In the genomic region with DNA sequence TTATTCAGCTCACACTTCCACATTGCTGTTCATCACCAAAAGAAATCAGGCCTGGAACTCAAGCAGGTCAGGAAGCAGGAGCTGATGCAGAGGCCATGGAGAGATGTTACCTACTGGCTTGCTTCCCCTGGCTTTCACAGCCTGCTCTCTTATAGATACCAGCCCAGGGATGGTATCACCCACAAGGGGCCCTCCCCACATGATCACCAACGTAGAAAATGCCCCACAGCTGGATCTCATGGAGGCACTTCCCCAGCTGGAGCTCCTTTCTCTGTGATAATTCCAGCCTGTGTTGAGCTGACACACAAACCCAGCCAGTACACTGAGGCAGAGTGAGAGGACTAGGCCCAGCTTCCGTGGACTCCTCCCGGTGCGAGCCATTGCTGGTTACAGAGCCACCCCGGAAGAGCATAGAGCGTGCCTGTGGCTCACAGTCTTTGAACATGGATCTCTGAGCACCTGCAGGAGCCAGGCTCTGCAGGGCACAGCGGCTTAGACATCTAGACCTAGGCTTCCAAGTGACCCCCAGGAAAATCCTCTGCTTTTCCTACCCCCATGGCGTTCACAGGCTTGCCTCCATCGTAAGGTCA, we compare ENCODE assay signal across 9 mouse cellular contexts. TPM values are rescaled to one million over a fixed set of nuclear protein-coding genes. Genes with fewer than 3 reads are reported as not detected.
A peak's percentile ranks its signal among the peaks of the same experiment; 100 is the strongest.
DNase-seq lines count a peak whose midpoint lies in the region; ATAC-seq and TF ChIP-seq lines count a peak whose summit lies in the region.
"Had no signal": no experiment of that assay in that cellular context is flagged by ENCODE, and none has a peak within 500 bp of the region (broad histone marks: within the 10 kb centered on the region; RNA-seq: fewer than 3 reads in every experiment).

No protein-coding gene starts in this region.

- 92% methylated on average over 9 of the region's 9 CpGs for WGBS in forebrain, embryonic 10.5 days
- WGBS in forebrain, embryonic 13.5 days: 90% methylated on average over 9 of the region's 9 CpGs
- WGBS in liver, adult 2 months: 76% methylated on average over 9 of the region's 9 CpGs
- WGBS in intestine, embryonic 15.5 days: 79% methylated on average over 9 of the region's 9 CpGs
- WGBS in olfactory bulb, adult 2 months: 85% methylated on average over 9 of the region's 9 CpGs

- H3K4me1 ChIP-seq in forebrain, embryonic 10.5 days: 0 out of 2 replicates have a peak, but pooled peaks cover 3% of the 10 kb centered on the region
- no peaks in the 10 kb centered on the region for H3K4me1 ChIP-seq in forebrain, embryonic 13.5 days
- peaks cover 49% of the 10 kb centered on the region for H3K4me1 ChIP-seq in liver, adult 2 months (ENCODE audit: control insufficient read depth, insufficient read depth, low read length)
- 0 out of 2 replicates have a peak, but pooled peaks cover 2% of the 10 kb centered on the region for H3K4me1 ChIP-seq in intestine, embryonic 15.5 days (replicated peaks)
- H3K4me1 ChIP-seq in olfactory bulb, adult 2 months (ENCODE audit: control insufficient read depth, insufficient read depth, low read length): peaks cover 15% of the 10 kb centered on the region; the same call in 1 of the 2 replicates
- H3K4me1 ChIP-seq: midbrain, embryonic 12.5 days had no signal

- peak overlapping the region; percentile 51 for H3K27ac ChIP-seq in forebrain, embryonic 10.5 days
- no peak overlapping the region for H3K27ac ChIP-seq in forebrain, embryonic 13.5 days
- peak overlapping the region; percentile 66 for H3K27ac ChIP-seq in liver, adult 2 months (replicated peaks; ENCODE audit: insufficient read depth, low read depth, low read length)
- 0 out of 2 replicates have a peak overlapping the region, but pooled peaks have one; percentile 36 for H3K27ac ChIP-seq in intestine, embryonic 15.5 days
- 0 out of 2 replicates have a peak overlapping the region, but pooled peaks have one; percentile 7 for H3K27ac ChIP-seq in olfactory bulb, adult 2 months (ENCODE audit: insufficient read depth, low read depth, low read length)
- H3K27ac ChIP-seq: midbrain, embryonic 12.5 days had no signal

- no peaks in the 10 kb centered on the region for H3K36me3 ChIP-seq in forebrain, embryonic 10.5 days (replicated peaks)
- H3K36me3 ChIP-seq in forebrain, embryonic 13.5 days (ENCODE audit: poor library complexity, severe bottlenecking): no peaks in the 10 kb centered on the region
- no peaks in the 10 kb centered on the region for H3K36me3 ChIP-seq in liver, adult 2 months (ENCODE audit: control insufficient read depth, insufficient read depth, low read length)
- H3K36me3 ChIP-seq in intestine, embryonic 15.5 days: no peaks in the 10 kb centered on the region
- H3K36me3 ChIP-seq: midbrain, embryonic 12.5 days had no signal

- TF ChIP-seq POLR2A in liver, adult 2 months (IDR thresholded peaks at IDR 0.05; ENCODE audit: extremely low read depth, insufficient read depth, low read length): no peak
- no peak for TF ChIP-seq POLR2A in olfactory bulb, adult 2 months (IDR thresholded peaks at IDR 0.05; ENCODE audit: insufficient read depth, low read depth, low read length)

- no peak for TF ChIP-seq CTCF in liver, adult 2 months (IDR thresholded peaks at IDR 0.05; ENCODE audit: low read depth, low read length)
- TF ChIP-seq CTCF in olfactory bulb, adult 2 months (IDR thresholded peaks at IDR 0.05; ENCODE audit: insufficient read depth, low read depth, low read length): no peak

- H3K4me2 ChIP-seq in forebrain, embryonic 13.5 days: no peak overlapping the region
- no peak overlapping the region for H3K4me2 ChIP-seq in intestine, embryonic 15.5 days (replicated peaks)
- H3K4me2 ChIP-seq: midbrain, embryonic 12.5 days had no signal

- H3K9ac ChIP-seq in forebrain, embryonic 13.5 days: no peak overlapping the region
- H3K9ac ChIP-seq in liver, adult 2 months (ENCODE audit: low read depth, low read length): peak overlapping the region; percentile 3; the same call in 1 of the 2 replicates
- H3K9ac ChIP-seq in intestine, embryonic 15.5 days: no peak overlapping the region
- H3K9ac ChIP-seq: midbrain, embryonic 12.5 days had no signal

- H3K4me3 ChIP-seq in forebrain, embryonic 10.5 days: no peak overlapping the region
- H3K4me3 ChIP-seq in forebrain, embryonic 13.5 days: no peak overlapping the region
- no peak overlapping the region for H3K4me3 ChIP-seq in liver, adult 2 months (ENCODE audit: insufficient read depth, low read depth, low read length)
- no peak overlapping the region for H3K4me3 ChIP-seq in intestine, embryonic 15.5 days (replicated peaks)
- no peak overlapping the region for H3K4me3 ChIP-seq in olfactory bulb, adult 2 months (ENCODE audit: insufficient read depth, low read depth, low read length)
- H3K4me3 ChIP-seq: midbrain, embryonic 12.5 days had no signal

- H3K27me3 ChIP-seq in forebrain, embryonic 10.5 days (ENCODE audit: poor library complexity, severe bottlenecking): no peaks in the 10 kb centered on the region
- no peaks in the 10 kb centered on the region for H3K27me3 ChIP-seq in forebrain, embryonic 13.5 days
- no peaks in the 10 kb centered on the region for H3K27me3 ChIP-seq in liver, adult 2 months (ENCODE audit: control insufficient read depth, insufficient read depth, low read length)
- H3K27me3 ChIP-seq in intestine, embryonic 15.5 days (replicated peaks): no peaks in the 10 kb centered on the region
- H3K27me3 ChIP-seq: midbrain, embryonic 12.5 days had no signal

- H3K9me3 ChIP-seq in forebrain, embryonic 10.5 days: no peaks in the 10 kb centered on the region
- H3K9me3 ChIP-seq in forebrain, embryonic 13.5 days (replicated peaks): no peaks in the 10 kb centered on the region
- H3K9me3 ChIP-seq in intestine, embryonic 15.5 days: no peaks in the 10 kb centered on the region
- H3K9me3 ChIP-seq: midbrain, embryonic 12.5 days had no signal

- DNase-seq in forebrain, embryonic 10.5 days (ENCODE audit: extremely low spot score, low spot score): no peak
- no peak for DNase-seq in liver, adult 2 months (ENCODE audit: extremely low read depth, low read depth, low spot score)
- no peak for DNase-seq in liver
- no peak for DNase-seq in adrenal gland, postnatal 36 days
- no peak for DNase-seq in adrenal gland, postnatal 25 days

- ATAC-seq in forebrain, embryonic 13.5 days: no peak
- ATAC-seq in intestine, embryonic 15.5 days: no peak

- H3K79me2 ChIP-seq in liver, adult 2 months (ENCODE audit: control insufficient read depth, insufficient read depth, low read length): no peaks in the 10 kb centered on the region

RNA-seq across cellular contexts. Expression of gene Sik1, which starts 49.7 kb away (rescaled TPM):
- 10.0 and 11.4 TPM in 2 replicates for polyA plus RNA-seq in forebrain, embryonic 10.5 days (2016; fragmentation: Nextera tagmentation; extraction: Ambion mirVana)
- polyA plus RNA-seq in forebrain, embryonic 13.5 days (2015; fragmentation: Nextera tagmentation; extraction: Ambion mirVana): 13.5 and 13.8 TPM in 2 replicates
- 2.7 and 6.6 TPM in 2 replicates for total RNA-seq in liver, adult 2 months (2014; rRNA removed)
- 8.0 and 10.5 TPM in 2 replicates for polyA plus RNA-seq in liver, adult 2 months (2012; rRNA removed)
- 8.8 and 9.2 TPM in 2 replicates for polyA plus RNA-seq in intestine, embryonic 15.5 days (2015; fragmentation: Nextera tagmentation; extraction: Ambion mirVana)
- polyA plus RNA-seq in olfactory bulb, adult 2 months (2012; ENCODE audit: insufficient read depth, insufficient read length, low replicate concordance, missing spikeins): not detected in 2 replicates
- 100 to 1,000 TPM; 124 to 127 TPM for total RNA-seq in adrenal gland, postnatal 36 days (2021)
- total RNA-seq in adrenal gland, postnatal 25 days (2021): 16.0 and 28.2 TPM in 2 replicates
